Mouse (Mus musculus) myocyte (in vitro differentiated cells): ENCODE data around the gene Apoa4.

Experiments
- MAX ChIP-seq: IDR thresholded peaks from one replicate; pipeline ENCODE4 v1.6.1; 2011; ENCODE audit warnings: low read depth, mild to moderate bottlenecking, control low read depth
- MYOD1 ChIP-seq, 3 experiments: IDR thresholded peaks; one replicate each; pipeline ENCODE4 v1.6.1; 2011; ENCODE audit warnings: control low read depth in 2 of 3, low read depth in 2 of 3, mild to moderate bottlenecking in 2 of 3, moderate library complexity in 1 of 3; ENCODE audit not compliant: insufficient read length in 2 of 3, control insufficient read depth in 1 of 3
- MYOG ChIP-seq, 3 experiments: IDR thresholded peaks; one replicate each; pipeline ENCODE4 v1.6.1; 2011; ENCODE audit warnings: control low read depth in 2 of 3, low read depth in 2 of 3, mild to moderate bottlenecking in 2 of 3; ENCODE audit not compliant: insufficient read length in 2 of 3, control insufficient read depth in 1 of 3, insufficient read depth in 1 of 3
- POLR2A ChIP-seq: IDR thresholded peaks from one replicate; pipeline ENCODE4 v1.6.1; 2011; ENCODE audit warnings: low read depth, mild to moderate bottlenecking, control low read depth, moderate library complexity; ENCODE audit not compliant: insufficient read length
- USF1 ChIP-seq: IDR thresholded peaks from one replicate; pipeline ENCODE4 v1.6.1; 2011; ENCODE audit warnings: low read depth, mild to moderate bottlenecking, control low read depth, moderate library complexity

- TF ChIP-seq POLR2A (no peak), USF1 (no peak), MYOG (IDR thresholded peaks at IDR 0.05; ENCODE audit: control insufficient read depth in 1 of 3, insufficient read depth in 1 of 3, insufficient read length in 2 of 3, low read depth in 2 of 3) (no peak), MYOD1 (IDR thresholded peaks at IDR 0.05; ENCODE audit: control insufficient read depth in 1 of 3, insufficient read length in 2 of 3, low read depth in 2 of 3) (no peak), MAX (no peak)
These were observed 25.6 kb upstream of the Apoa4 start for GRCm38 (mm10) chr9:46214946-46215337.
